In the genomic region with DNA sequence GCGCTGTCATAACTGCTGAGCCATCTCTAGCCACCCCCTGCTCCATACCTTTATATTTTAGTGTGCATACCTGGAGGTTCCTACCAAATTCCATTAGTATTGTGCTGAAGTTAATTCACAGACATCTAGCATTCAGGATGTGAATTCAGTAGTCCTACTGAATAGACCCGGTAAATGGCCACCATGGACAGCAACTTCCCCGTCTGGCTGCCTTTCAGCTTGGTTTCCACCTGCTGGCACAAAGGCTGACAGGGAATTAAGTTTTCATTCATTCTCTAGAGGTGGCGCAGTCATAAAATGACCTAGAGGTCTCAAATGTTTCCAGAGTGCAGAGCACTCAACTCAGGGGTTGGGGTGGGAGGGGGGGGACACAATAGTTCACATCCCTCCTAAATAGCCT, we compare ENCODE assay signal across 7 mouse cellular contexts.
DNase-seq lines count a peak whose midpoint lies in the region; ATAC-seq and TF ChIP-seq lines count a peak whose summit lies in the region.

No protein-coding gene starts in this region.

- no peak overlapping the region for H3K4me2 ChIP-seq in hindbrain, embryonic 12.5 days (replicated peaks)
- no peak overlapping the region for H3K4me2 ChIP-seq in neural tube, embryonic 15.5 days

- peaks cover 55% of the 10 kb centered on the region for H3K27me3 ChIP-seq in hindbrain, embryonic 10.5 days (ENCODE audit: insufficient read depth, poor library complexity, severe bottlenecking)
- H3K27me3 ChIP-seq in hindbrain, embryonic 12.5 days, result peaks cover 46% of the 10 kb centered on the region
- H3K27me3 ChIP-seq in neural tube, embryonic 15.5 days (replicated peaks), result 0 out of 2 replicates have a peak, but pooled peaks cover 7% of the 10 kb centered on the region

- intact Hi-C loops in left cerebral cortex, adult 2 months (cut with DNase I), result loop anchor here (5.0 kb wide), 1 partner anchor 205 kb away; no protein-coding TSS in a partner anchor

- no peaks in the 10 kb centered on the region for H3K36me3 ChIP-seq in hindbrain, embryonic 10.5 days
- no peaks in the 10 kb centered on the region for H3K36me3 ChIP-seq in hindbrain, embryonic 12.5 days
- H3K36me3 ChIP-seq in neural tube, embryonic 15.5 days, result no peaks in the 10 kb centered on the region

- 21% methylated on average over 4 of the region's 4 CpGs for WGBS in hindbrain, embryonic 10.5 days
- WGBS in hindbrain, embryonic 12.5 days, result 20% methylated on average over 4 of the region's 4 CpGs
- 24% methylated on average over 4 of the region's 4 CpGs for WGBS in neural tube, embryonic 15.5 days

- H3K4me1 ChIP-seq in hindbrain, embryonic 10.5 days (replicated peaks), result peaks cover 20% of the 10 kb centered on the region
- H3K4me1 ChIP-seq in hindbrain, embryonic 12.5 days, result 0 out of 2 replicates have a peak, but pooled peaks cover 4% of the 10 kb centered on the region
- H3K4me1 ChIP-seq in neural tube, embryonic 15.5 days, result peaks cover 13% of the 10 kb centered on the region

- H3K9me3 ChIP-seq in hindbrain, embryonic 10.5 days, result no peaks in the 10 kb centered on the region
- H3K9me3 ChIP-seq in hindbrain, embryonic 12.5 days (replicated peaks), result no peaks in the 10 kb centered on the region
- no peaks in the 10 kb centered on the region for H3K9me3 ChIP-seq in neural tube, embryonic 15.5 days (replicated peaks)

- no peak for ATAC-seq in hindbrain, embryonic 12.5 days (ENCODE audit: low FRiP score)
- no peak for ATAC-seq in neural tube, embryonic 15.5 days (ENCODE audit: low FRiP score)

- no peak for TF ChIP-seq CTCF in left cerebral cortex, adult 2 months (IDR thresholded peaks at IDR 0.05)

- peak; percentile 51 for DNase-seq in hindbrain, embryonic 10.5 days (ENCODE audit: low spot score)
- DNase-seq in neural tube, embryonic 10.5 days (ENCODE audit: extremely low spot score, low spot score), result peak; percentile 45
- peak; percentile 28 for DNase-seq in embryo, embryonic 9.5 days (ENCODE audit: extremely low spot score)
- no peak for DNase-seq in left cerebral cortex, adult 2 months (ENCODE audit: extremely low spot score in 1 of 2, low spot score in 2 of 2)
- no peak for DNase-seq in left cerebral cortex, adult 9 months (ENCODE audit: low spot score in 2 of 2)

- H3K27ac ChIP-seq in hindbrain, embryonic 10.5 days, result no peak overlapping the region
- no peak overlapping the region for H3K27ac ChIP-seq in hindbrain, embryonic 12.5 days
- H3K27ac ChIP-seq in neural tube, embryonic 15.5 days (replicated peaks), result no peak overlapping the region
- H3K27ac ChIP-seq in left cerebral cortex, adult 2 months, result no peak overlapping the region

- H3K4me3 ChIP-seq in hindbrain, embryonic 10.5 days, result no peak overlapping the region
- H3K4me3 ChIP-seq in hindbrain, embryonic 12.5 days, result no peak overlapping the region
- H3K4me3 ChIP-seq in neural tube, embryonic 15.5 days (replicated peaks), result no peak overlapping the region
- no peak overlapping the region for H3K4me3 ChIP-seq in left cerebral cortex, adult 2 months

- no peak overlapping the region for H3K9ac ChIP-seq in hindbrain, embryonic 12.5 days
- no peak overlapping the region for H3K9ac ChIP-seq in neural tube, embryonic 15.5 days (replicated peaks)

Comparison
In these comparisons a context has a peak if more than half of its experiments do, and no peak if none do; other contexts are left out.
1. DNase-seq: peak in hindbrain, embryonic 10.5 days (single experiment), neural tube, embryonic 10.5 days (single experiment) and embryo, embryonic 9.5 days (single experiment); none in left cerebral cortex, adult 2 months (0 of 2) and left cerebral cortex, adult 9 months (0 of 2).